Mouse (Mus musculus) olfactory bulb, adult 2 months (tissue): ENCODE data around the gene Lrp5.

Experiments used
- CTCF ChIP-seq: fragments of 200-500 bp; IDR thresholded peaks from 2 replicates; pipeline ENCODE4 v1.5.1; 2012; ENCODE audit warnings: low read depth, mild to moderate bottlenecking, low read length, moderate library complexity; ENCODE audit not compliant: insufficient read depth
- POLR2A ChIP-seq: fragments of 200-500 bp; IDR thresholded peaks from 2 replicates; pipeline ENCODE4 v1.6.1; 2012; ENCODE audit warnings: mild to moderate bottlenecking, low read depth, low read length, moderate library complexity; ENCODE audit not compliant: insufficient read depth

- no peak for TF ChIP-seq CTCF
- TF ChIP-seq POLR2A: no peak
These were observed 21.2 kb upstream of the Lrp5 start for GRCm38 (mm10) chr19:3707553-3707952.
